Mouse (Mus musculus) MEL (cell line): Measurements from ENCODE around the gene Cog4. TPM values are rescaled to one million over a fixed set of nuclear protein-coding genes. Genes with fewer than 3 reads are reported as not detected.
A peak's percentile ranks its signal among the peaks of the same experiment; 100 is the strongest.

Experiments used
- DNase-seq: peaks from one replicate; pipeline ENCODE4 v3.0.0; 2011; ENCODE audit warnings: low read depth, low spot score
- H3K27ac ChIP-seq: 2 replicates; pipeline ENCODE4 v1.5.1; 2012; ENCODE audit warnings: low read depth, mild to moderate bottlenecking, control low read depth, low read length, moderate library complexity; ENCODE audit not compliant: control insufficient read depth
- H3K27me3 ChIP-seq, 2 experiments: fragments of 150-350 bp in 1 of 2; sonication (generic) in 1 of 2; 2 replicates each; pipeline ENCODE4 v1.6.1; 2012; ENCODE audit warnings: low read length in 2 of 2, mild to moderate bottlenecking in 2 of 2, improper control_type of control experiment in 1 of 2, moderate library complexity in 1 of 2; ENCODE audit not compliant: insufficient read depth in 2 of 2, control insufficient read depth in 1 of 2
- H3K36me3 ChIP-seq, 2 experiments: 2 replicates each; pipeline ENCODE4 v1.6.1; 2012 to 2014; ENCODE audit warnings: low read length in 2 of 2, improper control_type of control experiment in 1 of 2, inconsistent platforms in 1 of 2, mild to moderate bottlenecking in 1 of 2; ENCODE audit not compliant: insufficient read depth in 2 of 2, control insufficient read depth in 1 of 2
- H3K4me1 ChIP-seq, 2 experiments: fragments of 150-350 bp in 1 of 2; sonication (generic) in 1 of 2; 2 replicates each; pipeline ENCODE4 v1.6.1; 2012; ENCODE audit warnings: low read length in 2 of 2, improper control_type of control experiment in 1 of 2, mild to moderate bottlenecking in 1 of 2; ENCODE audit not compliant: insufficient read depth in 2 of 2, control insufficient read depth in 1 of 2
- H3K4me3 ChIP-seq, 2 experiments: fragments of 150-350 bp in 1 of 2; sonication (generic) in 1 of 2; 2 replicates each; pipeline ENCODE4 v1.5.1; 2012; ENCODE audit warnings: low read depth in 2 of 2, low read length in 2 of 2, mild to moderate bottlenecking in 2 of 2, moderate library complexity in 2 of 2, control low read depth in 1 of 2, improper control_type of control experiment in 1 of 2; ENCODE audit not compliant: control insufficient read depth in 1 of 2, insufficient read depth in 1 of 2
- H3K79me2 ChIP-seq: 2 replicates; pipeline ENCODE4 v1.6.1; 2012; ENCODE audit warnings: mild to moderate bottlenecking, low read length, moderate library complexity; ENCODE audit not compliant: control insufficient read depth, poor library complexity, insufficient read depth
- H3K9ac ChIP-seq: 2 replicates; pipeline ENCODE4 v1.6.1; 2012; ENCODE audit warnings: low read depth, mild to moderate bottlenecking, control low read depth, low read length, moderate library complexity; ENCODE audit not compliant: control insufficient read depth, poor library complexity, severe bottlenecking
- H3K9me3 ChIP-seq: fragments of 150-350 bp; sonication (generic); replicated peaks from 2 replicates; pipeline ENCODE4 v1.6.1; 2012; ENCODE audit warnings: mild to moderate bottlenecking, low read length, improper control_type of control experiment, moderate library complexity; ENCODE audit not compliant: insufficient read depth
- CHD1 ChIP-seq: IDR thresholded peaks from 2 replicates; pipeline ENCODE4 v1.6.1; 2012; ENCODE audit warnings: low read depth, mild to moderate bottlenecking, inconsistent platforms, low read length, improper control_type of control experiment
- CTCF ChIP-seq, 3 experiments: IDR thresholded peaks in 2 of 3; conservative IDR thresholded peaks in 1 of 3; 2 replicates each; pipeline ENCODE4 v1.5.1; 2011 to 2012; ENCODE audit warnings: low read length in 3 of 3, low read depth in 2 of 3, mild to moderate bottlenecking in 2 of 3, improper control_type of control experiment in 1 of 3, inconsistent platforms in 1 of 3, mixed read lengths in 1 of 3, moderate library complexity in 1 of 3; ENCODE audit not compliant: control insufficient read depth in 1 of 3, insufficient read depth in 1 of 3, poor library complexity in 1 of 3, severe bottlenecking in 1 of 3
- E2F4 ChIP-seq: IDR thresholded peaks from 2 replicates; pipeline ENCODE4 v1.6.1; 2011; ENCODE audit warnings: low read depth, low read length, improper control_type of control experiment, borderline replicate concordance
- EP300 ChIP-seq, 2 experiments: IDR thresholded peaks; 2 replicates each; pipeline ENCODE4 v1.6.1; 2011; ENCODE audit warnings: improper control_type of control experiment in 2 of 2, low read length in 2 of 2, low read depth in 1 of 2, mild to moderate bottlenecking in 1 of 2
- GABPA ChIP-seq: IDR thresholded peaks from 2 replicates; pipeline ENCODE4 v1.6.1; 2012; ENCODE audit warnings: low read depth, mild to moderate bottlenecking, inconsistent platforms, low read length, improper control_type of control experiment, moderate library complexity
- KAT2A ChIP-seq: conservative IDR thresholded peaks from 2 replicates; pipeline ENCODE4 v1.6.1; 2012; ENCODE audit warnings: low read depth, low read length, improper control_type of control experiment, inconsistent platforms
- MAZ ChIP-seq: IDR thresholded peaks from 2 replicates; pipeline ENCODE4 v1.6.1; 2012; ENCODE audit warnings: low read depth, mild to moderate bottlenecking, inconsistent platforms, low read length, improper control_type of control experiment
- MEF2A ChIP-seq: IDR thresholded peaks from 2 replicates; pipeline ENCODE4 v1.6.1; 2014; ENCODE audit warnings: low read depth, mild to moderate bottlenecking, inconsistent platforms, low read length, improper control_type of control experiment; ENCODE audit not compliant: poor library complexity, insufficient replicate concordance, severe bottlenecking; ENCODE audit errors: extremely low read depth
- MXI1 ChIP-seq: IDR thresholded peaks from 2 replicates; pipeline ENCODE4 v1.6.1; 2011; ENCODE audit warnings: mild to moderate bottlenecking, low read depth, low read length, improper control_type of control experiment
- MYB ChIP-seq: IDR thresholded peaks from 2 replicates; pipeline ENCODE4 v1.6.1; 2011; ENCODE audit warnings: mild to moderate bottlenecking, low read depth, low read length, improper control_type of control experiment
- MYC ChIP-seq: IDR thresholded peaks from 2 replicates; pipeline ENCODE4 v1.6.1; 2011; ENCODE audit warnings: low read depth, mild to moderate bottlenecking, low read length, improper control_type of control experiment, moderate library complexity
- NELFE ChIP-seq: IDR thresholded peaks from 2 replicates; pipeline ENCODE4 v1.6.1; 2011; ENCODE audit warnings: low read depth, low read length, improper control_type of control experiment
- NRF1 ChIP-seq: IDR thresholded peaks from 2 replicates; pipeline ENCODE4 v1.6.1; 2014; ENCODE audit warnings: low read depth, mild to moderate bottlenecking, inconsistent platforms, low read length, improper control_type of control experiment, moderate library complexity; ENCODE audit not compliant: poor library complexity, insufficient read depth, severe bottlenecking
- POLR2A ChIP-seq, 2 experiments: IDR thresholded peaks; 2 replicates each; pipeline ENCODE4 v1.6.1; 2011 to 2012; ENCODE audit warnings: low read length in 2 of 2, mild to moderate bottlenecking in 2 of 2, control low read depth in 1 of 2, improper control_type of control experiment in 1 of 2, low read depth in 1 of 2, moderate library complexity in 1 of 2; ENCODE audit not compliant: control insufficient read depth in 1 of 2, insufficient read depth in 1 of 2, poor library complexity in 1 of 2
- POLR2AphosphoS5 ChIP-seq: IDR thresholded peaks from 2 replicates; pipeline ENCODE4 v1.6.1; 2012; ENCODE audit warnings: low read depth, borderline replicate concordance, mild to moderate bottlenecking, inconsistent platforms, low read length, moderate library complexity, mixed read lengths
- RAD21 ChIP-seq: IDR thresholded peaks from 2 replicates; pipeline ENCODE4 v1.6.1; 2011; ENCODE audit warnings: mild to moderate bottlenecking, low read depth, low read length, improper control_type of control experiment
- RCOR1 ChIP-seq: IDR thresholded peaks from 2 replicates; pipeline ENCODE4 v1.6.1; 2012; ENCODE audit warnings: low read depth, mild to moderate bottlenecking, inconsistent platforms, low read length, improper control_type of control experiment
- SMC3 ChIP-seq: IDR thresholded peaks from 2 replicates; pipeline ENCODE4 v1.6.1; 2011; ENCODE audit warnings: low read depth, low read length, improper control_type of control experiment
- TCF12 ChIP-seq: IDR thresholded peaks from 2 replicates; pipeline ENCODE4 v1.6.1; 2014; ENCODE audit warnings: low read depth, mild to moderate bottlenecking, inconsistent platforms, low read length, improper control_type of control experiment, moderate library complexity
- UBTF ChIP-seq: IDR thresholded peaks from 2 replicates; pipeline ENCODE4 v1.6.1; 2012; ENCODE audit warnings: low read depth, mild to moderate bottlenecking, inconsistent platforms, low read length, improper control_type of control experiment, moderate library complexity, borderline replicate concordance; ENCODE audit not compliant: insufficient read depth
- USF1 ChIP-seq: IDR thresholded peaks from 2 replicates; pipeline ENCODE4 v1.6.1; 2014; ENCODE audit warnings: low read depth, mild to moderate bottlenecking, inconsistent platforms, low read length, improper control_type of control experiment, moderate library complexity
- USF2 ChIP-seq, 2 experiments: IDR thresholded peaks; 2 replicates each; pipeline ENCODE4 v1.6.1; 2011 to 2012; ENCODE audit warnings: improper control_type of control experiment in 2 of 2, low read length in 2 of 2, borderline replicate concordance in 1 of 2, inconsistent platforms in 1 of 2, low read depth in 1 of 2, mild to moderate bottlenecking in 1 of 2; ENCODE audit not compliant: insufficient read depth in 1 of 2
- ZC3H11A ChIP-seq: IDR thresholded peaks from 2 replicates; pipeline ENCODE4 v1.6.1; 2012; ENCODE audit warnings: low read depth, mild to moderate bottlenecking, inconsistent platforms, low read length, improper control_type of control experiment
- ZKSCAN1 ChIP-seq: IDR thresholded peaks from 2 replicates; pipeline ENCODE4 v1.6.1; 2012; ENCODE audit warnings: low read depth, mild to moderate bottlenecking, inconsistent platforms, low read length, improper control_type of control experiment, moderate library complexity
- ZMIZ1 ChIP-seq: IDR thresholded peaks from 2 replicates; pipeline ENCODE4 v1.6.1; 2012; ENCODE audit warnings: low read depth, mild to moderate bottlenecking, inconsistent platforms, low read length, improper control_type of control experiment, moderate library complexity
- ZNF384 ChIP-seq: IDR thresholded peaks from 2 replicates; pipeline ENCODE4 v1.6.1; 2012; ENCODE audit warnings: low read depth, mild to moderate bottlenecking, inconsistent platforms, low read length, improper control_type of control experiment
- polyA plus RNA-seq, 2 experiments: library from polyadenylated mRNA; stranded (reverse) in 1 of 2; unstranded in 1 of 2; fragments of >175 nt in 1 of 2; fragments of >200 nt in 1 of 2; gene quantifications; 2 replicates each; pipeline versions ENCODE4 v1.2.1 to v1.2.4; 2012; ENCODE audit warnings: low replicate concordance in 2 of 2, low read depth in 1 of 2; ENCODE audit not compliant: insufficient read length in 2 of 2, insufficient read depth in 1 of 2, missing spikeins in 1 of 2
- total RNA-seq: library from RNA; depleted of rRNA; stranded (reverse); fragments of 300-350 nt; gene quantifications from 2 replicates; pipeline ENCODE4 v1.2.3, GENCODE M21; 2012

Gene Cog4
- total and polyA plus RNA-seq, 3 experiments = 32.1 to 35.3 TPM; not detected in 1

- no peak for DNase-seq
- H3K4me1 ChIP-seq = peaks cover 3 to 10% of the 10 kb centered on the region in 2 experiments; a peak in 3 of 4 replicates
- no peak overlapping the region for H3K27ac ChIP-seq
- peak overlapping the region; percentile 45 for H3K9ac ChIP-seq
- no peaks in the 10 kb centered on the region; the same call in 1 of the 2 replicates for H3K79me2 ChIP-seq
- TF ChIP-seq MXI1 = no peak
- no peak for TF ChIP-seq NELFE
- TF ChIP-seq POLR2A (IDR thresholded peaks at IDR 0.05; ENCODE audit: control insufficient read depth in 1 of 2, insufficient read depth in 1 of 2, low read depth in 1 of 2, low read length in 2 of 2, poor library complexity in 1 of 2) = no peak
- no peak for TF ChIP-seq MYC
- TF ChIP-seq MAZ = no peak
- TF ChIP-seq EP300 (IDR thresholded peaks at IDR 0.05; ENCODE audit: low read depth in 1 of 2, low read length in 2 of 2) = no peak
- TF ChIP-seq CTCF (IDR thresholded peaks at IDR 0.05 in 2 of 3, conservative IDR thresholded peaks at IDR 0.05 in 1 of 3; ENCODE audit: control insufficient read depth in 1 of 3, insufficient read depth in 1 of 3, low read depth in 2 of 3, low read length in 3 of 3, poor library complexity in 1 of 3, severe bottlenecking in 1 of 3) = 0 out of 6 replicates have a peak, but pooled peaks of 1 of the 3 experiments have one; percentile 6
- no peak for TF ChIP-seq POLR2AphosphoS5
- TF ChIP-seq ZMIZ1 = no peak
- no peak for TF ChIP-seq GABPA
- 0 out of 2 replicates have a peak, but pooled peaks have one; percentile 4 for TF ChIP-seq ZC3H11A
- TF ChIP-seq TCF12 = no peak
- H3K27me3 ChIP-seq = no peaks in the 10 kb centered on the region
- H3K9me3 ChIP-seq = no peaks in the 10 kb centered on the region
- peaks cover 0 to 6% of the 10 kb centered on the region in 2 experiments; a peak in 2 of 4 replicates for H3K36me3 ChIP-seq
- peak overlapping the region; percentile 87 to 97 for H3K4me3 ChIP-seq
Measured at GRCm38 (mm10) chr8:110902579-110902965, 56.2 kb downstream of the Cog4 start.

- H3K36me3 ChIP-seq = peaks cover 0 to 6% of the 10 kb centered on the region in 2 experiments; a peak in 2 of 4 replicates
- no peaks in the 10 kb centered on the region for H3K9me3 ChIP-seq
- H3K27me3 ChIP-seq = no peaks in the 10 kb centered on the region
- peaks cover 3 to 10% of the 10 kb centered on the region in 2 experiments; a peak in 3 of 4 replicates for H3K4me1 ChIP-seq
- no peaks in the 10 kb centered on the region; the same call in 1 of the 2 replicates for H3K79me2 ChIP-seq
- H3K27ac ChIP-seq = no peak overlapping the region
- no peak for TF ChIP-seq SMC3
- no peak for TF ChIP-seq ZKSCAN1
- TF ChIP-seq GABPA = no peak
- TF ChIP-seq ZNF384 = no peak
- no peak for TF ChIP-seq E2F4
- TF ChIP-seq EP300 (IDR thresholded peaks at IDR 0.05; ENCODE audit: low read depth in 1 of 2, low read length in 2 of 2) = no peak
- TF ChIP-seq TCF12 = no peak
- no peak for TF ChIP-seq RCOR1
- TF ChIP-seq USF2 (IDR thresholded peaks at IDR 0.05; ENCODE audit: borderline replicate concordance in 1 of 2, insufficient read depth in 1 of 2, low read depth in 1 of 2, low read length in 2 of 2) = no peak
- no peak for TF ChIP-seq POLR2A (IDR thresholded peaks at IDR 0.05; ENCODE audit: control insufficient read depth in 1 of 2, insufficient read depth in 1 of 2, low read depth in 1 of 2, low read length in 2 of 2, poor library complexity in 1 of 2)
- no peak for TF ChIP-seq POLR2AphosphoS5
- no peak for TF ChIP-seq USF1
- no peak for TF ChIP-seq CHD1
- TF ChIP-seq UBTF = no peak
- no peak for TF ChIP-seq KAT2A
- no peak for TF ChIP-seq NRF1
- TF ChIP-seq RAD21 = no peak
- TF ChIP-seq MYB = no peak
- TF ChIP-seq MEF2A = no peak
- no peak overlapping the region for H3K9ac ChIP-seq
- no peak overlapping the region for H3K4me3 ChIP-seq
- no peak for DNase-seq
Measured at GRCm38 (mm10) chr8:110905404-110905803, 59.0 kb downstream of the Cog4 start.
